Mouse (Mus musculus) MEL (cell line): ENCODE measurements around the gene Lrrc25.

Source experiments
- CTCF ChIP-seq, 3 experiments: IDR thresholded peaks in 2 of 3; conservative IDR thresholded peaks in 1 of 3; 2 replicates each; pipeline ENCODE4 v1.5.1; 2011 to 2012; ENCODE audit warnings: low read length in 3 of 3, low read depth in 2 of 3, mild to moderate bottlenecking in 2 of 3, improper control_type of control experiment in 1 of 3, inconsistent platforms in 1 of 3, mixed read lengths in 1 of 3, moderate library complexity in 1 of 3; ENCODE audit not compliant: control insufficient read depth in 1 of 3, insufficient read depth in 1 of 3, poor library complexity in 1 of 3, severe bottlenecking in 1 of 3
- ETS1 ChIP-seq: IDR thresholded peaks from 2 replicates; pipeline ENCODE4 v1.6.1; 2012; ENCODE audit warnings: low read depth, mild to moderate bottlenecking, inconsistent platforms, low read length, improper control_type of control experiment, moderate library complexity
- MAZ ChIP-seq: IDR thresholded peaks from 2 replicates; pipeline ENCODE4 v1.6.1; 2012; ENCODE audit warnings: low read depth, mild to moderate bottlenecking, inconsistent platforms, low read length, improper control_type of control experiment
- SMC3 ChIP-seq: IDR thresholded peaks from 2 replicates; pipeline ENCODE4 v1.6.1; 2011; ENCODE audit warnings: low read depth, low read length, improper control_type of control experiment

DNA sequence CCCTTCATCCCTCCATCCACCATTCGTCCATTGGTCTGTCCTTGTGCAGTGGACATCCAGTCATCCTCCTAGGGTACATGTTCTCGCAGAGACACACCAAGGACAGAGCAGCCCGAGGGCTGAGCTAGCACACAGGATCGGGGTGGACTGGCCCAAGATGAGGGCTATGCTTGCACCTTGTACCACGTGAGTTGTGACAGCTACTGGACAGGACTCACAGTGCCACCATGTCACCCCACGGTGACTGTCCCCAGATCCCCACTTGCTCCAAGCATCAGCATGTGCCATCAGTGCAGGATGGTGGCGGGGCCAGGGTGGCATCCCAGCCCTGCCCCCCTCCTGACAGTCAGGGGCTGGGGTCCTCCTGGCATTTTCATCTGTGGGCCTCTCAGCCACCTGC, 11.4 kb upstream of the Lrrc25 start:
- no peak for TF ChIP-seq MAZ
- TF ChIP-seq CTCF (IDR thresholded peaks at IDR 0.05 in 2 of 3, conservative IDR thresholded peaks at IDR 0.05 in 1 of 3; ENCODE audit: control insufficient read depth in 1 of 3, insufficient read depth in 1 of 3, low read depth in 2 of 3, low read length in 3 of 3, poor library complexity in 1 of 3, severe bottlenecking in 1 of 3): no peak
- no peak for TF ChIP-seq SMC3
- TF ChIP-seq ETS1: no peak
